Mouse (Mus musculus) forebrain, embryonic 11.5 days (tissue): ENCODE measurements around the gene Sec61b. TPM values are rescaled to one million over a fixed set of nuclear protein-coding genes. Genes with fewer than 3 reads are reported as not detected.

Experiments
- ATAC-seq: fragments of 200-750 bp; cut with Nextera tagmentation; replicated peaks from 2 replicates; pipeline ENCODE4 v1.8.0; 2017; ENCODE audit warnings: moderate TSS enrichment; ENCODE audit not compliant: low FRiP score
- DNase-seq: peaks from one replicate; pipeline ENCODE4 v3.0.0-alpha.2; 2017; ENCODE audit warnings: low spot score
- H3K27ac ChIP-seq: fragments of 300-500 bp; sonication (generic); 2 replicates; pipeline ENCODE4 v1.5.1; 2014; ENCODE audit warnings: low read depth, low read length
- H3K27me3 ChIP-seq: fragments of 300-500 bp; sonication (generic); 2 replicates; pipeline ENCODE4 v1.6.1; 2014; ENCODE audit warnings: mild to moderate bottlenecking, low read length, mixed read lengths; ENCODE audit not compliant: control insufficient read depth, insufficient read depth
- H3K36me3 ChIP-seq: fragments of 300-500 bp; sonication (generic); 2 replicates; pipeline ENCODE4 v1.6.1; 2014; ENCODE audit warnings: mild to moderate bottlenecking, low read length, moderate library complexity, mixed read lengths; ENCODE audit not compliant: control insufficient read depth, insufficient read depth
- H3K4me1 ChIP-seq: fragments of 300-500 bp; sonication (generic); replicated peaks from 2 replicates; pipeline ENCODE4 v1.6.1; 2014; ENCODE audit warnings: low read length, mixed read lengths; ENCODE audit not compliant: control insufficient read depth, insufficient read depth
- H3K4me2 ChIP-seq: fragments of 300-500 bp; sonication (generic); 2 replicates; pipeline ENCODE4 v1.6.1; 2014; ENCODE audit warnings: low read depth, mild to moderate bottlenecking, low read length, moderate library complexity, mixed read lengths; ENCODE audit not compliant: severe bottlenecking
- H3K4me3 ChIP-seq: fragments of 300-500 bp; sonication (generic); 2 replicates; pipeline ENCODE4 v1.5.1; 2014; ENCODE audit warnings: low read depth, low read length
- H3K9ac ChIP-seq: fragments of 300-500 bp; sonication (generic); 2 replicates; pipeline ENCODE4 v1.6.1; 2014; ENCODE audit warnings: low read length
- H3K9me3 ChIP-seq: fragments of 300-500 bp; sonication (generic); 2 replicates; pipeline ENCODE4 v1.6.1; 2016; ENCODE audit warnings: low read length, mixed read lengths; ENCODE audit not compliant: control insufficient read depth
- WGBS: fragments of 180-500 bp; shearing (Covaris S2); extraction: QIAGEN DNeasy Blood & Tissue Kit; methylation state at CpG from one replicate; pipeline ENCODE4 v1.1.7; 2014; 5-methylcytosine and 5-hydroxymethylcytosine counted together
- polyA plus RNA-seq: library from polyadenylated mRNA; unstranded; fragments of >200 nt; fragmentation: Nextera tagmentation; extraction: Ambion mirVana; gene quantifications from 2 replicates; pipeline ENCODE4 v1.2.1, GENCODE M21; 2014

Gene Sec61b
- polyA plus RNA-seq, 1 experiment from 2014 or later = 341 TPM

GRCm38 (mm10) chr4:47437365-47438340 is 36.8 kb upstream of the Sec61b start:
- Histone ChIP-seq H3K27me3 (no peaks in the 10 kb centered on the region; the same call in 1 of the 2 replicates), H3K9ac (peak overlapping the region; percentile 61), H3K4me1 (no peaks in the 10 kb centered on the region), H3K27ac (no peak overlapping the region), H3K4me3 (peak overlapping the region; percentile 35), H3K9me3 (no peaks in the 10 kb centered on the region), H3K36me3 (no peaks in the 10 kb centered on the region), H3K4me2 (peak overlapping the region; percentile 65)
- peak; percentile 86 for ATAC-seq
- WGBS = 1% methylated on average over 33 of the region's 33 CpGs
- DNase-seq = peak; percentile 95

- Histone ChIP-seq H3K36me3 (no peaks in the 10 kb centered on the region), H3K4me1 (no peaks in the 10 kb centered on the region), H3K27me3 (no peaks in the 10 kb centered on the region; the same call in 1 of the 2 replicates), H3K4me2 (no peak overlapping the region), H3K9me3 (no peaks in the 10 kb centered on the region), H3K9ac (no peak overlapping the region), H3K4me3 (no peak overlapping the region), H3K27ac (no peak overlapping the region)
- ATAC-seq (no peak), DNase-seq (no peak)
- WGBS = 77% methylated on average over 6 of the region's 6 CpGs
Observed at GRCm38 (mm10) chr4:47438956-47439355, 35.5 kb upstream of the Sec61b start.

- ATAC-seq = no peak
- WGBS = 92% methylated on average over 11 of the region's 11 CpGs
- no peaks in the 10 kb centered on the region for H3K4me1 ChIP-seq
Observed at GRCm38 (mm10) chr4:47440951-47441350, 33.5 kb upstream of the Sec61b start.

GRCm38 (mm10) chr4:47448526-47448925 is 25.9 kb upstream of the Sec61b start:
- H3K4me2 ChIP-seq = no peak overlapping the region
- no peak overlapping the region for H3K27ac ChIP-seq
- no peak for DNase-seq
- no peak overlapping the region for H3K4me3 ChIP-seq
- no peaks in the 10 kb centered on the region for H3K27me3 ChIP-seq
- no peak for ATAC-seq
- WGBS = 92% methylated on average over 3 of the region's 3 CpGs
- 0 out of 2 replicates have a peak, but pooled peaks cover 2% of the 10 kb centered on the region for H3K4me1 ChIP-seq
- H3K9me3 ChIP-seq = no peaks in the 10 kb centered on the region
- H3K9ac ChIP-seq = no peak overlapping the region
- no peaks in the 10 kb centered on the region for H3K36me3 ChIP-seq

More at GRCm38 (mm10) chr4:47440951-47441350, 33.5 kb upstream of the Sec61b start:
- Histone ChIP-seq H3K36me3 (no peaks in the 10 kb centered on the region), H3K4me3 (no peak overlapping the region), H3K27me3 (no peaks in the 10 kb centered on the region; the same call in 1 of the 2 replicates), H3K27ac (no peak overlapping the region), H3K9ac (no peak overlapping the region), H3K4me2 (no peak overlapping the region), H3K9me3 (no peaks in the 10 kb centered on the region)
- no peak for DNase-seq

GRCm38 (mm10) chr4:47449116-47449515 is 25.3 kb upstream of the Sec61b start:
- 61% methylated on average over 5 of the region's 5 CpGs for WGBS
- ATAC-seq (no peak), DNase-seq (no peak)
- H3K27ac ChIP-seq = no peak overlapping the region
- H3K36me3 ChIP-seq = no peaks in the 10 kb centered on the region
- no peak overlapping the region for H3K4me2 ChIP-seq
- no peak overlapping the region for H3K9ac ChIP-seq
- no peak overlapping the region for H3K4me3 ChIP-seq
- H3K27me3 ChIP-seq = no peaks in the 10 kb centered on the region
- 0 out of 2 replicates have a peak, but pooled peaks cover 2% of the 10 kb centered on the region for H3K4me1 ChIP-seq
- H3K9me3 ChIP-seq = no peaks in the 10 kb centered on the region

- H3K27me3 ChIP-seq = no peaks in the 10 kb centered on the region
- H3K9ac ChIP-seq = no peak overlapping the region
- H3K4me2 ChIP-seq = no peak overlapping the region
- DNase-seq (no peak), ATAC-seq (no peak)
- no peak overlapping the region for H3K27ac ChIP-seq
- H3K4me3 ChIP-seq = no peak overlapping the region
- H3K9me3 ChIP-seq = no peaks in the 10 kb centered on the region
- no peaks in the 10 kb centered on the region for H3K36me3 ChIP-seq
- 20% methylated on average over 18 of the region's 18 CpGs for WGBS
- 0 out of 2 replicates have a peak, but pooled peaks cover 2% of the 10 kb centered on the region for H3K4me1 ChIP-seq
Observed at GRCm38 (mm10) chr4:47449586-47450522, 24.6 kb upstream of the Sec61b start.

GRCm38 (mm10) chr4:47467196-47467595 is 7.3 kb upstream of the Sec61b start:
- DNase-seq (no peak), ATAC-seq (no peak)
- Histone ChIP-seq H3K36me3 (peaks cover 33% of the 10 kb centered on the region), H3K4me2 (no peak overlapping the region), H3K27ac (no peak overlapping the region), H3K27me3 (no peaks in the 10 kb centered on the region), H3K4me3 (no peak overlapping the region), H3K9me3 (no peaks in the 10 kb centered on the region; the same call in 1 of the 2 replicates), H3K9ac (no peak overlapping the region), H3K4me1 (no peaks in the 10 kb centered on the region)
- WGBS = 93% methylated on average over 2 of the region's 2 CpGs

- WGBS = 6% methylated on average over 11 of the region's 14 CpGs
- peaks cover 27% of the 10 kb centered on the region for H3K36me3 ChIP-seq
- no peaks in the 10 kb centered on the region for H3K9me3 ChIP-seq
- no peak for DNase-seq
- H3K27me3 ChIP-seq = no peaks in the 10 kb centered on the region
- ATAC-seq = peak; percentile 22; the same call in 1 of the 2 replicates
- H3K4me3 ChIP-seq = peak overlapping the region; percentile 79
- H3K4me2 ChIP-seq = peak overlapping the region; percentile 58
- 0 out of 2 replicates have a peak, but pooled peaks cover 3% of the 10 kb centered on the region for H3K4me1 ChIP-seq
- peak overlapping the region; percentile 89 for H3K9ac ChIP-seq
- peak overlapping the region; percentile 96 for H3K27ac ChIP-seq
Observed at GRCm38 (mm10) chr4:47473586-47473967, 881 bp upstream of the Sec61b start.
